Mouse (Mus musculus) induced T-regulatory cell, adult 2 months (primary cell): ENCODE data around the gene Vav2.
A peak's percentile ranks its signal among the peaks of the same experiment; 100 is the strongest.

ENCODE experiments used
- DNase-seq: peaks from one replicate; pipeline ENCODE4 v3.0.0-alpha.2; 2012; ENCODE audit warnings: low read depth

The Vav2 gene

GRCm38 (mm10) chr2:27441767-27442707, 15.2 kb upstream of the Vav2 start, which contains the start of gene Brd3os:
TSS of gene Brd3os (plus strand) at chr2:27442324.
- peak; percentile 96 for DNase-seq

DNA sequence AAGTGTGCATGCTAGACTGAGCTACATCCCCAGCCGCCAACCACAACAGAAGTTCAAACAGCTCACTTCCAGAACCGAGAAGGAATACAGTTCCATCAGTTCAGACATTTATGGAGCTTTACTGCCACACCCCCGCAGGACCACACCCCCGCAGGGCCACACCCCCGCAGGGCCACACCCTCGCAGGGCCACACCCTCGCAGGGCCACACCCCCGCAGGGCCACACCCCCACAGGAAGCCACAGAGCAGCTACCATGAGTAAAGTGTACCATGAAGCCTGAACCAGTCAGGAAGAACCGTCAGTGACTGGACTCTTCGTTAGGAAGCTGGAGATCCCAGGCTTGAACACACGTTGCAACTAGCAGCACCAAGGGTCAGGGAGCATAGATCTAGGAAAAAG, 11.4 kb upstream of the Vav2 start:
- DNase-seq: peak; percentile 75

DNA sequence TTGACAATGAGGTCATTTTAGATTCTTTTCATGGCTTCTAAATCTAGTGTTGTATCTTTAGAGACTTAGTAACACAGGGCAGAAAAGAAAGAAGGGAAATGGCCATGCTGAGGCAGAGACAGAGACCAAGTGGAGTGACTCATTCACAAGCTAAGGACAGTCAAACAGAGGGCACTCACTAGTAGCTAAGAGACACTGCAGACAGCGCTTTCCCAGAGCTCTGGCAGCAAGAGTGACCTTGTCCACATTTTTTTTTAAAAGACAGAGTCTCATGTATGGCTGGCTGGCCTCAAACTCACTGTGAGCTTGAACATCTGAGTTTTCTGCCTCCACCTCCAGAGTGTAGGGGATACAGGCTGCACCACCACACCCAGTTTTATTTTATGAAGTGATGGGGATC, 11.0 kb upstream of the Vav2 start:
- no peak for DNase-seq

DNA sequence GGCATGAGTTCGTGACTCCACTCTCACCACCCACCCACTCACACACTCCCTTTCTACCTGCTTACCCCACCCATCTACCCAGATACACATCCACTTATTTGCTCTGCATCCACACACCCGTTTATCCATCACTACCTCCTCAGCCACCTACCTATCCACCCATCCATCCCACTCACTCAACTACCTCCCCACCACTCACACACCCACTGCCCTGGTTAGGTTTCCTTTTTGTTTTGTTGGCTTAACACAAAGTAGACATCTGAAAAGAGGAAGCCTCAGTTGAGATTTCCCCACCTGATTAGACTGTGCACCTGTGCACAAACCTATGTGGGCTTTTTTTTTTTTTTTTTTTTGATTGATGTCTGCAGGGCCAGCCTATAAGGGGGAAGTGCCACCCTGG, 5.8 kb upstream of the Vav2 start:
- DNase-seq: peak; percentile 59

GRCm38 (mm10) chr2:27430621-27431020, 3.8 kb upstream of the Vav2 start:
- DNase-seq: no peak

DNA sequence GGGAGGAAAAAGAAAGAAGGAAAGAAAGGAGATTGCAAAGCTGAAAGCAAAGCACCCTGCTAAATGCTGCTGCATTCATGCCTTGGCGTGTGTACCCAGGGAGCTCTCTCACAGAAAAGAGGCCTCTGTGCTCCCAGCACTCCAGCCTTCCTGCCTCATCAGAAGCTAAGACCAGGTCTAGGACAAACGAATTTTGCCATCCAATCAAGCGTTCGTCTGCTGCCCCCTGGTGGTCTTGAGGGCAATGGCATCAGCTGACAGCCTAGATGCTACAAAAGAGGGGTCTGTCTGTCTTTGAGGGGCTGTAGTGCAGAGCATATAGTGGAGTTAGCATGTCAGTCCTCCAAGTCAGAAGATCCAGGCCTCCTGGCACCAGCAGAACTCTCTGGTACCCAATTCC, 1.2 kb upstream of the Vav2 start:
- peak; percentile 93 for DNase-seq

- DNase-seq: no peak
These were observed 403 bp downstream of the Vav2 start for GRCm38 (mm10) chr2:27426406-27426854.

GRCm38 (mm10) chr2:27425751-27426405, 955 bp downstream of the Vav2 start:
- DNase-seq: peak; percentile 58

DNA sequence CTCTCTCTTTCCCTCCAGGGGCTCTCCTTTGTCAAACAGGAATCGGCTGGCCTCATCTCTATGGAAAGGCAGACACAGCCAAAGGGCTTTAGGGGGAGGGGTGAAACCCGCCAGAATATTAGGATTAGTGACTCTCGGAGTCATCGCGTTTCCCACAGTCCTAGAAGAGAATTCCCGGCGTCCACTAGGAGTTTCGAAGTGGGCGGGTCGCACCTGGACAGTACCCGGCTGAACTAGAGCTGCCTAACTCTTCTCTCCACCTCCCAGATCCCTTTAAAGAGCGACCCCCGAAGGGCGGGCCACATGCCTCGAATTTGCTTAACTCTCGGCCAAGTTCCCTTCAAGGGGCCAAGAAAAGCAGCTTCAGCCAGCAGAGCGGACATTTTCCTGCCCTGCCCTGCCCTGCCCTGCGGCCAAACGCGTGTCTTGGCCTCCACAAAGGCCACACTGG, 1.6 kb downstream of the Vav2 start:
- DNase-seq: no peak

- DNase-seq: no peak
These were observed 3.2 kb downstream of the Vav2 start for GRCm38 (mm10) chr2:27423596-27423995.

- DNase-seq: no peak
These were observed 5.4 kb downstream of the Vav2 start for GRCm38 (mm10) chr2:27421293-27422068.

GRCm38 (mm10) chr2:27418577-27419070, 8.2 kb downstream of the Vav2 start:
- peak; percentile 33 for DNase-seq

GRCm38 (mm10) chr2:27417648-27418153, 9.1 kb downstream of the Vav2 start:
- no peak for DNase-seq

DNA sequence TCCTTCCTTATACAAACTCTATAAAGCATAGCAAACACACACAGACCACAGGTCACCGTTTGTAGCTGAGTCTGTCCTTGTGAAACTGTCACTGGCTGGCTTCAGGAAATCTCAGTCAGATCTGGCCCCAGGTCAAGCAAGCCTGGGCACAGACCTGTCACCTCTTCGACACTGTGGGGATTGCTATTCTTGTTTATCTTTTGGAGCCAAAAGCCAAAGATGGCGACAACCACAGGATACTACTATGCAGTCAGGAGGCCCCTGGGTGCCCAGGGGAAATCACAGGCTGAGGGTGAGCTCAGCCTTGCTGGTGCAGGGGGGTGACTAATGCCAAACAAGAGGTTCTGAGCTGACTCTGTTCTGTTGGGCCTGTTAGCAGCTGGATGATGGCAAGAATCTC, 10.4 kb downstream of the Vav2 start:
- peak; percentile 64 for DNase-seq

DNA sequence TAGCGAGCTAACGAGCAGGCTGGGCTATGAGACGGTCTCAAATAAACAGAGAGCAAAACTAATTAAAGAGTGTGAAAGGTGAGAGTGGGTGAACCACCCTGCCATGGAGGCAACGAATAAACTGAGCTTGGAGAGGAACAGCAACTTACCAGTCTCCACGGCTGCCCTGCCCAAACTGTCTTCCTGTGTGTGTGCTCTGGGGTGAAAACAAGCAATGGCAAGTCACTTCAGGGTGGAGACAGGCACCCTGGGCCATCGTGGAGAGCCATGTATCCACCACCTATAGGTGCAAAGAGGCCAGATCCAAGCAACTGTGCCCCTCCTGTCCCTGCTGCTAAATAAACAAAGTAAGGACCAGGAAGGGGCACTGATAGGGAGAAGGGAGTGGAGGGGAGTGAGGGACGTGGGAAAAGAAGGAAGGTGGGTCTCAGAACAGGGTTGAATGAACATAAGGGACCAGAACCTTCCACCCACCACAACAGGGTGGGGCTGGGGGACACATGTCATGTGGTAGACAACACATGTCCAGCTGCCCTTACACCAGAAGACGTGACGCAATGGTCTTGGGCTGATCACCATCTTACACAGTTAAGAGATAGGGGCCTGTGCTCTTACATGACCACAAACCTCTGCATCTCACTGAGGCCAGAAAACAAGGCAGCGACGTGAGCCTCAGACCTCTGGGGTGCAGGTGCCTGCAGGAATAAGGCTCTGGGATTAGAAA, 11.6 kb downstream of the Vav2 start:
- DNase-seq: peak; percentile 62

GRCm38 (mm10) chr2:27413936-27414657, 12.7 kb downstream of the Vav2 start:
- peak; percentile 50 for DNase-seq

DNA sequence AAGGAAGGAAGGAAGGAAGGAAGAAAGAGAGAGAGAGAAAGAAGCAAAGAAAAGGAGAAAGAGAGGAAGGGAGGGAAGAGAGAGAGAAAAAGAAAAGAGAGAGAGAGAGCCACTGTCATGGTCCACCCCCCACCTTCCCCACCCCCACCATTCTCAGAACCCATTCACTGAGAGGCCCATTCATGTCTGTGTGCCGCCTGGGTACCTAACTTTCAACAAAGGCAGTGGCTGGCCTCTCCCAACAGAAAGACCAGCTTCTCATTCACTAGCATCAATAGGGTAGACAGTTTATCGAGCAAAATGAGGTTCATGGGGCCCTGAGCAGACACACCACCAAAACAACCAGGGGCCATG, 13.3 kb downstream of the Vav2 start:
- no peak for DNase-seq

DNA sequence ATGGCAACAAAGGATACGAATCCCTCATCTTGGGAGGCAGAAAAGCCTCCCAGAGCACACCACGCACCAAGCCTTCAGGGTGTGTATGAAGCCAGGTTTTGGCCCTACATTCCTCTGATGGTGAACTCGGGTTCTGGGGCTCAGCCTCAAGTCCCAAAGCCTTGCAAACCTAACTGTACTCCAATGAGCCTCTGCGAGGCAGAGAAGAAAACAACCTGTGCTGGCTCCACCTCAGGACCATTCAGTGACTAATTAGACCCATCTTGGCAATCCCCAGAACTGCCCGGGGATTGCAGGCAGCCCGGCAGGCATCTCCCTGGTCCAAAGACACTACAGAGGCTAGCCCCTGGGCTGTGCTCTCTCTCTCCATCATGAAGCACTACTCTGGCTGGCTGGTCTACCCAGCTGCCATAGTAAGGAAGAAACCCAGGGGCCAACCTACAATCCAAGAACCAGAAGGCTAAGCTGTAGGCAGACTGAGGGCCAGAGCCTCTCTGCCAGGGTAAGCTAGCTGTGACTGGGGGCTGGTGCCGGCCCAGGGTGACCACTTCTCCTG, 14.5 kb downstream of the Vav2 start:
- DNase-seq: peak; percentile 51

DNA sequence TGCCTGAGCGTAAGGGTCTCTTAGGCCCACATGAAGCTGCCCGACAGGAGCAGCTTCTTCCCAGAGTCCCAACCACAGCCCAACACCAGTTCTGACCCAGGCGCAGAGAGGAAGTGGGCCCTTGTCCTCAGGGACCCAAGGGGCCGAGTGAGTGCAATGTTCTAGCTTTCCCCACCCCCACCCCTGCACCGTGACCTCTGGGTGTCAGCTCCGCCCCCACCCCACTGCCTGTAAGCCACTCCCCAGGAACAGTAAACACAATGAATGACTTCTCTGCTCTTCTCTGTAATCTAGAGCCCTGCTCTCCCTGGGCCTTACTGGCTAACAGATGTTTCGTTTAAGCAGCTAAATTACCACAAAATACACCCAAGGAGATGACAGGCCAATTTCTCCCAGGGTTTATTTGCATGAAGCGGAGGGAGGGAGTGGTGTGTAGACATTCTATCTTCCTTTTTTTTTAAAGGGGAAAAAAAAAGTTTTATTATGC, 15.1 kb downstream of the Vav2 start:
- DNase-seq: peak; percentile 79

- DNase-seq: no peak
These were observed 16.2 kb downstream of the Vav2 start for GRCm38 (mm10) chr2:27410518-27411140.
